Mouse (Mus musculus) liver, embryonic 14.5 days (tissue): ENCODE results near the gene Apobec4. TPM values are rescaled to one million over a fixed set of nuclear protein-coding genes. Genes with fewer than 3 reads are reported as not detected.

Experiments used
- ATAC-seq: fragments of 200-750 bp; cut with Nextera tagmentation; 2 replicates; pipeline ENCODE4 v1.8.0; 2017; ENCODE audit warnings: moderate number of reproducible peaks, mild to moderate bottlenecking, moderate library complexity; ENCODE audit not compliant: insufficient read depth
- DNase-seq, 3 experiments: peaks; one replicate each; pipeline ENCODE4 v3.0.0-alpha.2; 2012 to 2013; ENCODE audit warnings: low read depth in 3 of 3, low spot score in 3 of 3
- H3K27ac ChIP-seq: fragments of 300-500 bp; sonication (generic); 2 replicates; pipeline ENCODE4 v1.5.1; 2014; ENCODE audit warnings: moderate library complexity, mild to moderate bottlenecking, control low read depth, inconsistent platforms
- H3K27me3 ChIP-seq: fragments of 300-500 bp; sonication (generic); 2 replicates; pipeline ENCODE4 v1.6.1; 2014; ENCODE audit warnings: mild to moderate bottlenecking, low read length, moderate library complexity; ENCODE audit not compliant: control insufficient read depth, insufficient read depth
- H3K36me3 ChIP-seq: fragments of 300-500 bp; sonication (generic); replicated peaks from 2 replicates; pipeline ENCODE4 v1.6.1; 2014; ENCODE audit warnings: low read depth; ENCODE audit not compliant: control insufficient read depth, insufficient read depth
- H3K4me1 ChIP-seq, 2 experiments: fragments of 200-500 bp in 1 of 2; fragments of 300-500 bp in 1 of 2; sonication (generic) in 1 of 2; replicated peaks; 2 replicates each; pipeline ENCODE4 v1.6.1; 2012 to 2014; ENCODE audit warnings: antibody characterized with exemption in 1 of 2, inconsistent platforms in 1 of 2, low read length in 1 of 2; ENCODE audit not compliant: control insufficient read depth in 2 of 2, insufficient read depth in 2 of 2
- H3K4me2 ChIP-seq: fragments of 300-500 bp; sonication (generic); 2 replicates; pipeline ENCODE4 v1.6.1; 2014; ENCODE audit warnings: low read depth, mild to moderate bottlenecking, control low read depth, moderate library complexity
- H3K4me3 ChIP-seq, 2 experiments: fragments of 200-500 bp in 1 of 2; fragments of 300-500 bp in 1 of 2; sonication (generic) in 1 of 2; 2 replicates each; pipeline ENCODE4 v1.5.1; 2012 to 2014; ENCODE audit warnings: low read depth in 2 of 2, low read length in 2 of 2, mild to moderate bottlenecking in 2 of 2, control low read depth in 1 of 2, inconsistent platforms in 1 of 2, moderate library complexity in 1 of 2; ENCODE audit not compliant: insufficient read depth in 1 of 2
- H3K9ac ChIP-seq: fragments of 300-500 bp; sonication (generic); replicated peaks from 2 replicates; pipeline ENCODE4 v1.6.1; 2014; ENCODE audit warnings: mild to moderate bottlenecking, control low read depth, moderate library complexity
- H3K9me3 ChIP-seq: fragments of 300-500 bp; sonication (generic); 2 replicates; pipeline ENCODE4 v1.6.1; 2016; ENCODE audit warnings: low read length, mixed read lengths; ENCODE audit not compliant: control insufficient read depth
- CTCF ChIP-seq: IDR thresholded peaks from 2 replicates; pipeline ENCODE4 v1.5.1; 2016; ENCODE audit warnings: antibody characterized with exemption, low read depth, control low read depth
- EP300 ChIP-seq: IDR thresholded peaks from 2 replicates; pipeline ENCODE4 v1.6.1; 2016; ENCODE audit warnings: antibody characterized with exemption, low read depth
- WGBS: fragments of 180-500 bp; shearing (Covaris S2); extraction: QIAGEN DNeasy Blood & Tissue Kit; methylation state at CpG from one replicate; pipeline ENCODE4 v1.1.7; 2014; ENCODE audit not compliant: insufficient replicate concordance; 5-methylcytosine and 5-hydroxymethylcytosine counted together
- polyA plus RNA-seq, 2 experiments: library from polyadenylated mRNA; depleted of rRNA in 1 of 2; stranded (reverse) in 1 of 2; unstranded in 1 of 2; fragments of >200 nt; fragmentation: Nextera tagmentation in 1 of 2; extraction: Ambion mirVana in 1 of 2; gene quantifications; 2 replicates each; pipeline versions ENCODE4 v1.2.1 to v1.2.3; 2012 to 2014

Gene Apobec4
- polyA plus RNA-seq, 2 experiments: not detected

GRCm38 (mm10) chr1:152720969-152721368, 29.4 kb upstream of the Apobec4 start:
- no peak overlapping the region for H3K4me2 ChIP-seq
- TF ChIP-seq EP300 (no peak), CTCF (no peak)
- WGBS: 12% methylated on average over 4 of the region's 4 CpGs
- ATAC-seq (no peak), DNase-seq (no peak)
- H3K27ac ChIP-seq: no peak overlapping the region
- no peak overlapping the region for H3K9ac ChIP-seq
- H3K9me3 ChIP-seq: no peaks in the 10 kb centered on the region
- H3K36me3 ChIP-seq: no peaks in the 10 kb centered on the region
- no peak overlapping the region for H3K4me3 ChIP-seq
- H3K27me3 ChIP-seq: no peaks in the 10 kb centered on the region
- H3K4me1 ChIP-seq: peaks cover 0 to 3% of the 10 kb centered on the region in 2 experiments; a peak in 2 of 4 replicates

DNA sequence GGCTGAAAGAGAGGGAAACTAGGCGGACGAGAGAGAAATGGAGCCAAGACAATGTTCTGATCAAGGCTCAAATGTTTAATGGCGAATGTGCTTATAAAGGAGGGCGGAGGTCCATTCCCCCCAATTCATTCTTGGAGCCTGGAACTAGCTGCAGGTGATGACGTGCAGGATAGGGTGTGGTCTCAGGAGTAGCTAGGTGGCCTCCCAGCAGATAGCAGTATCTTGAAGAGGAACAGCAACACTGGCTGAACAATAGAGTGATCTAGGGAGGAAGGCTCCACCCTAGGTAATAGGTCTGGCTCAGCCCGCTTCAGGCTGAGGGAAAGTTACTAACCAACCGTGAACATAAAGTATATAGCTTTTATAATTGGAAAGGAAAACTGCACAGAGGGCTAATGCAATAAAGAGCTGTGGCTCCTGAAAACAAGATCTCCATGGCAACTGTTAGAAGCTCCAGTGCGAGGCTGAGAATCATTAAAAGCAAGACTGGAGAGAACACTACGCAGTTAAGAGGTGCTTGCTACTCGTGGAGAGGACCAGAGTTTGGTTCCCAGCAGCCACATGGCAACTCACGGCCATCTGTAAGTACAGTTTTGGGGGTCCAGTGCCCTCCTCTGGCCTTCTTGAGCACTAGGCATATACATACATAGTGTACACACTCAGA, 28.7 kb upstream of the Apobec4 start:
- WGBS: 58% methylated on average over 11 of the region's 11 CpGs

GRCm38 (mm10) chr1:152724286-152724685, 26.1 kb upstream of the Apobec4 start:
- Histone ChIP-seq H3K4me1 (peaks cover 0 to 3% of the 10 kb centered on the region in 2 experiments; a peak in 2 of 4 replicates), H3K4me3 (no peak overlapping the region), H3K4me2 (no peak overlapping the region), H3K27me3 (no peaks in the 10 kb centered on the region), H3K36me3 (no peaks in the 10 kb centered on the region), H3K9me3 (no peaks in the 10 kb centered on the region), H3K9ac (no peak overlapping the region), H3K27ac (no peak overlapping the region)
- TF ChIP-seq EP300 (no peak), CTCF (peak; percentile 47; the same call in 1 of the 2 replicates)
- DNase-seq (peak in 2 of 3 experiments; percentile 13 to 36), ATAC-seq (no peak)

More for the DNA sequence above, 28.7 kb upstream of the Apobec4 start:
- Histone ChIP-seq H3K9me3 (no peaks in the 10 kb centered on the region), H3K27me3 (no peaks in the 10 kb centered on the region), H3K4me3 (no peak overlapping the region), H3K36me3 (no peaks in the 10 kb centered on the region), H3K4me2 (no peak overlapping the region), H3K27ac (no peak overlapping the region), H3K9ac (no peak overlapping the region), H3K4me1 (peaks cover 0 to 3% of the 10 kb centered on the region in 2 experiments; a peak in 2 of 4 replicates)
- no peak for TF ChIP-seq EP300
- no peak for TF ChIP-seq CTCF
- ATAC-seq: no peak
- DNase-seq: no peak

GRCm38 (mm10) chr1:152726095-152726494, 24.3 kb upstream of the Apobec4 start:
- no peak overlapping the region for H3K9ac ChIP-seq
- H3K9me3 ChIP-seq: no peaks in the 10 kb centered on the region
- no peak overlapping the region for H3K4me2 ChIP-seq
- H3K4me1 ChIP-seq: no peaks in the 10 kb centered on the region; a peak in 1 of 4 replicates
- H3K27ac ChIP-seq: no peak overlapping the region
- WGBS: 53% methylated on average over 3 of the region's 3 CpGs
- no peaks in the 10 kb centered on the region for H3K36me3 ChIP-seq
- no peak for TF ChIP-seq EP300
- no peak for TF ChIP-seq CTCF
- ATAC-seq (no peak), DNase-seq (no peak)
- no peak overlapping the region for H3K4me3 ChIP-seq
- no peaks in the 10 kb centered on the region for H3K27me3 ChIP-seq

DNA sequence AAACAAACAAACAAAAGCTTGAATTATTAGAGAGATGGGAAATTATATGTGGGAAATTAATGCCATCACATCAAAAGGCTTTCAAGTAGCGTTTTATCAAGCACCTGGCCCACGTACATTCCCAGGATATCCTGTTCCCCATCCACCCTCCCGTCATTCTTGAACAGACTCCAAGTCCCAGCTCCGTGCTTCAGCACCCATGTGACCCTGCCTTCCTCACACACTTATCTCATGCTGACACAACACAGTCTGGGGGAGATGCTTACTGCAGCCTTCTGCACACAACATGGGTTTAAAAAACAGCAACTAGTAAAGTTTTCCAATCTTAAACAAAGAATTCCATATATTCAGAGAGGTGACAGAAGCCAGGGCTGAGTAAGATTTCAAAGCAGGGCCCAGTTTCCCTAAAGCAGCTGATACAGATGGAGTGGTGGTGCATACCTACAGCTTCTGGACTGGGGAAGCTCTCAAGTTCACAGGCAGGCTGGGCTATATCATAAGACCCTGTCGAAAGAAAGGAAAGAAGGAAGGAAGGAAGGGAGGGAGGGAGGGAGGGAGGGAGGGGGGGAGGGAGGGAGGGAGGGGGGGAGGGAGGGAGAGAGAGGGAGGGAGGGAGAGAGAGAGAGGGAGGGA, 22.6 kb upstream of the Apobec4 start:
- no peaks in the 10 kb centered on the region for H3K9me3 ChIP-seq
- no peak for ATAC-seq
- no peak overlapping the region for H3K27ac ChIP-seq
- no peak overlapping the region for H3K4me2 ChIP-seq
- no peak overlapping the region for H3K4me3 ChIP-seq
- H3K4me1 ChIP-seq: no peaks in the 10 kb centered on the region
- no peak for TF ChIP-seq EP300
- TF ChIP-seq CTCF: no peak
- H3K27me3 ChIP-seq: no peaks in the 10 kb centered on the region
- 17% methylated on average over 5 of the region's 5 CpGs for WGBS
- DNase-seq: no peak
- H3K9ac ChIP-seq: no peak overlapping the region
- no peaks in the 10 kb centered on the region for H3K36me3 ChIP-seq
